Mouse (Mus musculus) olfactory bulb, adult 2 months (tissue): ENCODE measurements at regions not wholly inside any gene's neighbourhood (a gene's known extent, or its start where the extent isn't known, plus 50 kb on each side); places are given as distances from the start of the nearest gene placed in this dataset.

Experiments used
- H3K27ac ChIP-seq: fragments of 200-500 bp; 2 replicates; pipeline ENCODE4 v1.5.1; 2012; ENCODE audit warnings: low read depth, low read length; ENCODE audit not compliant: insufficient read depth
- H3K4me1 ChIP-seq: fragments of 200-500 bp; 2 replicates; pipeline ENCODE4 v1.6.1; 2012; ENCODE audit warnings: low read length; ENCODE audit not compliant: control insufficient read depth, insufficient read depth
- H3K4me3 ChIP-seq: fragments of 200-500 bp; 2 replicates; pipeline ENCODE4 v1.5.1; 2012; ENCODE audit warnings: mild to moderate bottlenecking, low read depth, low read length, moderate library complexity; ENCODE audit not compliant: insufficient read depth
- CTCF ChIP-seq: fragments of 200-500 bp; IDR thresholded peaks from 2 replicates; pipeline ENCODE4 v1.5.1; 2012; ENCODE audit warnings: low read depth, mild to moderate bottlenecking, low read length, moderate library complexity; ENCODE audit not compliant: insufficient read depth
- POLR2A ChIP-seq: fragments of 200-500 bp; IDR thresholded peaks from 2 replicates; pipeline ENCODE4 v1.6.1; 2012; ENCODE audit warnings: mild to moderate bottlenecking, low read depth, low read length, moderate library complexity; ENCODE audit not compliant: insufficient read depth
- WGBS: fragments of 180-500 bp; shearing (Covaris S2); methylation state at CpG from one replicate; pipeline ENCODE4 v1.1.7; 2018; 5-methylcytosine and 5-hydroxymethylcytosine counted together

DNA sequence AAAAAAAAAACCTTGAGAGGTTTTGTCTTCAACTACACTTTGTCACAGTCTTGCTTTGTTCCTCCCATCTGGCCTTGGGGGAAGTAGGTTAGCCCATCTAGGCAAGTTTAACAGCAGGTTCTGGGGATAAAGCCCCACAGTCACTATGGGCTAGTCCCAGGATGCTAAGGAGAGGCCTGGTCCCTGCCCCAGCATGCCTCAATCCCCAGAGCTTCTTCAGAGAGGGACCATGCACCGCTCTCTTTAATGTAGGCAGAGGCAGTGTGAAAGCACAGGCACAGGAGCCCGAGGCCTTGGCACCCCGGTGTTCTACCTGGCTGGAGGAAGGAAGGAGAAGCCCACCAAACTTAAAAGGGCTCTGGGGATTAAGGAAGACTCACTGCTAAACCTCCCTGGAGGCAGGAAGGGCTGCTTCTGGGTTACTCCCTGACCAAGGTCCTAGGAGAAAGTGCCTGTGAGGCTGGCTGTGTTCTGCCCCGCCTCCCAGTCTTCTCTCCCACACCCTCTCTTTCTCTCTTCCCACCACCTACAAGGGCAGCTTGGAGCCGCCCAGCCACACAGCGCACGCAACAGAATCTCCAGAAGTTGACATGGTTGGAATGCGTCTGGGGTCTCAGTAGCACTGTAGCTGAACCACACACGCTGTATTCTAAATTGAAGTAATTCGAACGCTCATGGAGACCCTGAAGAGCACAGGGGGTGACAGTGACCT is 633.5 kb downstream of the Zfp706 start:
- TF ChIP-seq POLR2A (no peak), CTCF (no peak)
- 18% methylated on average over 11 of the region's 11 CpGs for WGBS
- peaks cover 17% of the 10 kb centered on the region for H3K4me1 ChIP-seq
- peak overlapping the region; percentile 16; the same call in 1 of the 2 replicates for H3K27ac ChIP-seq
- H3K4me3 ChIP-seq: peak overlapping the region; percentile 39

DNA sequence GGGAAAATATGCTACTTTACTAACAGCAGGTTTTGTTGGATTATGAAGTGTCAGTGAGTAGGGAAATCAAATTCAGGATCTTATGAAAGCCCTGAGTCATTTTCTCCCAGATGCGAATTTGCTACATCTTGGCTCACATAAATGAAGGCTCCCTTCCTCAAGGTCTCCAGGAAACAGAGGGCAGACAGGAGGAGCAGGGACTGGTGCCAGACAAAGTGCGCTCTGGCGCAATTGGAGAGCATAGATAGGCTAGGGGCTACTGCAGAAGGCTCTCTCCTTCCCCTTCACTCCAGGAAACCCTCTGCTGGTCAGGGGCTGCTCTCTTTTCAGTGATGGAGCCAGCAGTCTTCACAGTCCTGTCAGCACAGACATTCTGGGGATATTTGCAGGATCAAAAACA is 634.1 kb downstream of the Zfp706 start:
- WGBS: 76% methylated on average over 3 of the region's 3 CpGs
- H3K4me3 ChIP-seq: no peak overlapping the region
- no peak for TF ChIP-seq POLR2A
- no peak for TF ChIP-seq CTCF
- H3K27ac ChIP-seq: no peak overlapping the region
- peaks cover 17% of the 10 kb centered on the region for H3K4me1 ChIP-seq

DNA sequence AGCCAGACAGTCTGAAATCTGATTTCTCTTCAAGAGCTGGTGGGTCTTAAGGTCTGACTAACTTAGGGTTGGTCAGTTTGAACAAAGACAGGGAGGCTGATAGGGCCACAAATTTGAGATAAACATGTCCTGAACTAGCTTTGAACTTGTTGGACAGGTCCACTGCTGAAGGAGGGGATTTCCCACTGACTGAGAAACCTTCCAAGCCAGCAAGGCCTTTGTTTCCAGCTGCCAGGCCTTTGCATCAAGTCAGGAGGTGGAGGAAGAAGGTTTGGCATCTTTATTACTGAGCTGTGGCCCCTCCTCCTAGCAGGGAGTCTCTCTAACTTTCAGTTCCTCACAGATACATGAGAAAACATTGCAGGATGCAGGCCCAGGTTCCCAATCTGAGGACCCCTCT is 636.2 kb downstream of the Zfp706 start:
- TF ChIP-seq CTCF: no peak
- no peak for TF ChIP-seq POLR2A

DNA sequence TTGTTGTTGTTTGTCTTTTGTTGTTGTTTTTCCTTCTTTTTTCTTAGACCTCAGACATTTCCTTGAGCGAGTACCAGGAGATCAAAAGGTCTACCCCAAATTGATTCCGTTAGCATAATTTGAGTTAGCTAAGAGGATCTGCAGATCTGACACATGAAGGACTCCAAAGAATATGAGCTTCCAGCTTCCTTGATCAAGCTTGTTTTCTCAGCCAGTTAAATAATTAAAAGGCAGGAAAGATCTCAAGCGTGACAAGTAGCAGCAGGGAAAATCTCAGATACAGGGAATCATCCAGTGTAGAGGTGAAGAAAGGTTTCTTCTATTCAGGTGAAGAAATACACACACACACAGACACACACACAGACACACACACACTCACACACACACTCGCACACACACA is 636.7 kb downstream of the Zfp706 start:
- Histone ChIP-seq H3K4me1 (peaks cover 17% of the 10 kb centered on the region), H3K27ac (no peak overlapping the region), H3K4me3 (no peak overlapping the region)
- WGBS: 93% methylated on average over 4 of the region's 4 CpGs
- no peak for TF ChIP-seq CTCF
- no peak for TF ChIP-seq POLR2A

More for the DNA sequence above, 636.2 kb downstream of the Zfp706 start:
- Histone ChIP-seq H3K4me3 (no peak overlapping the region), H3K4me1 (peaks cover 17% of the 10 kb centered on the region), H3K27ac (no peak overlapping the region)

DNA sequence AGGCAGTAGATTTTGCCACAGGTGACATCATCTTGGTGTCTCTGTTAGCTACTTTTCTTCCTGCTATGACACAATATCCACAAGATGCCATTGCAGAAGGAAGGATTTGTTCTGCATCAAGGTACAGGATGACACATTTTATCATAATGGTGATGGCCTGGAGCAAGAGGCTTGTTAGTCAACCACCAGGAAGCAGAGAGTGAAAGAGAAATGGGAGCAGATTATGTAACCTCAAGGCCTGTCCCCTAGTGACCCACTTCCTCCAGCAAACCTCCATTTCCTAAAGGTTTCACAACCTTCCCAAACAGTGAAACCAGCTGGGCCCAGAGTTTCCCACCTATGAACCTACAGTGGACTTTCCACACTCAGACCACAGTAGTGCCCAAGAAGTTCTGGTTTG is 640.3 kb downstream of the Zfp706 start:
- Histone ChIP-seq H3K4me1 (no peaks in the 10 kb centered on the region), H3K27ac (no peak overlapping the region), H3K4me3 (no peak overlapping the region)
- TF ChIP-seq CTCF: no peak
- TF ChIP-seq POLR2A: no peak

DNA sequence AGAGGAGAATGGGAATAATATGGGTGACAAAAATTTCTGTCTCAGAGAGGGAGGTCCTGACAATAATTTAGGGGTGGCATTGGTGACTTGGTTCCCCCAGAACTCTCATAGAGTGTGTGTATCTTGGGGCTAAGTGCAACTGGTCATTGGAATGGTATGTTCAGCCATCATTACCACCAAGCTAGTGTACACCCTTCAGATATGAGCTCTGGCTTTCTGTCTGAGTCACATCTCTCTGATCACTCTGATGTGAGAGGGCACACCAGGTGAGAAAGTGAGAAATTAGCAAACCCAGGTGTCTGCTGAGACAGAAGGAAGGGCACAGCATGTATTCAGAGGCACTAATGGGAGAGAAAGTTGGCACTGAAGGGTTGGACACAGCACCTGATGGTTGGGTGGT is 642.8 kb downstream of the Zfp706 start:
- TF ChIP-seq POLR2A: no peak
- TF ChIP-seq CTCF: no peak
- no peaks in the 10 kb centered on the region for H3K4me1 ChIP-seq
- no peak overlapping the region for H3K27ac ChIP-seq
- H3K4me3 ChIP-seq: no peak overlapping the region

DNA sequence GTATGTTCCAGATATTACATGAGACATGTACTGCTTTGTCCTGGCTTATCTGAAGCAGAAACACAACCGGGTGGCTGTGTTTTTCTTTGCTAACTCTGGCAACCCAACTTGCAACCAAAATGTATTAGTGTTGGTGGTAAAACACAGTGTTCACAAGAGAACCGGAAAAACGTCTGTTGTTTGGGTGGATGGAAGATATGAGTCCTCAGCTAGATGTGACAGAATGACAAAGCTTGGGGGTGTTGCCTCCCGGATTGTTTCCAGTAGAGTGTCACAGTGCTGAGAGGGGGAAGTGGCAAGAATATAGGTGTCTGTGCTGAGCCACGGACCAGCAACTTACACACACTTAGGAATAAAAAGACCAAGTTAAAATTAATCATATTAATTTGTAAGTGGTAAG is 643.5 kb downstream of the Zfp706 start:
- TF ChIP-seq CTCF (no peak), POLR2A (no peak)
- H3K27ac ChIP-seq: no peak overlapping the region
- no peaks in the 10 kb centered on the region for H3K4me1 ChIP-seq
- 47% methylated on average over 5 of the region's 5 CpGs for WGBS
- H3K4me3 ChIP-seq: no peak overlapping the region

DNA sequence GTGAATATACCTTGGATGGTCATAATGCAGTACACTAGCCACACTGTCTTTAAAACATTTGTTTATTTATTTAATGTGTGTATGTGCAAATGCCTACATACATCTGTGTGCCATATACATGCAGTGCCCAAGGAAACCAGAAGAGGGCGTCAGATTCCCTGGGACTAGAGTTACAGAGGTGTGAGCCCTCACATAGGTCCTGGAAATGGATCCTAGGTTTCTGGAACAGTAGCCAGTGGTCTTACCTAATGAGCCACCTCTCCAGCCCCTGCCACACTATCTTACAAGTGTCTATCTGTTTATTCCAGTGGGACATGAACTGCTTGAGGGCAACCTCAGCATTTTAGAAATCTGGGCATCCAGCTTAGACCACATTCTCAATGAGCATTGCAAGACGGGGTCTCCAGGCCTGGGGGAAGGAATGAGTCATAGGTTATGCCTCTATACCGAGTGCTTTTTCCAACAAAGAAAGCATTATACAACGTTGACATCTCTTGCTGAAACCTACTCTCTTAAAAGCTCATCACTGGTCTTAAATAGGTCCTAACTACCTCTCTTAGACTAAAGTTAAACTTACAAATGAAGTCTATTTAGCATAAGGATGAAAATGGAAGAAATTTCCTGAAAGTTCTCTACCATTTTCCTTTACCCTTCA is 644.5 kb downstream of the Zfp706 start:
- H3K4me3 ChIP-seq: no peak overlapping the region
- 52% methylated on average over 4 of the region's 4 CpGs for WGBS
- H3K4me1 ChIP-seq: no peaks in the 10 kb centered on the region
- H3K27ac ChIP-seq: no peak overlapping the region
- no peak for TF ChIP-seq CTCF
- TF ChIP-seq POLR2A: no peak

DNA sequence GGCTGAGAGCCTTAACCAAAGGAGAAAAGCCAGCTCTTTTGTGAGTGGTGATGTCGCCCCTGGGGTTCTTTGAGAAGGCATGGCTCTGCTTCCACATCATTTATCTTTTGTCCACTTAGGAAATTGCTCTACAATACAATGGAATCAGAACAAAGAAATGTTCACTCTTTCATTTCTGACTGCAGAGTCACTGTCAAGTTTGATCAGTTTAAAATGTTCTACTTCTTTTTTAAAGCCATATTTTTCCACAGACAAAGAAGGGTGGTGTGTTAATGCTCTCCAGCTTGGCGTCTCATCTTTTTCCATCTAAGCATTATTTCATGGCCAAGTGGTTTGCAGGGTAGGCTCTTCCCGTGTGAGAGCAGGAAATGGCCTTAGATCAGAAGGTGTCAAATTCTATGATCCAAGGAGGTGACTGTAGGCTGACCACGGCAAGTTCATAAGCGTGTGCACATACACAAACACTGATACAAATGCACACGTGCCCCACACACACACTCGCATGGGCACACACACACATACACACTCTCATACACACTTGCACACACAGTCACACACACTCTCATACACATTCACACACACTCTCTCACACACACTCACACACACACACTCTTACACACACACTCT is 645.9 kb downstream of the Zfp706 start:
- Histone ChIP-seq H3K27ac (no peak overlapping the region), H3K4me1 (no peaks in the 10 kb centered on the region), H3K4me3 (no peak overlapping the region)
- WGBS: 68% methylated on average over 7 of the region's 7 CpGs
- no peak for TF ChIP-seq CTCF
